Mouse (Mus musculus) midbrain, embryonic 10.5 days (tissue): ENCODE data around the gene Mboat2. TPM values are rescaled to one million over a fixed set of nuclear protein-coding genes. Genes with fewer than 3 reads are reported as not detected.
A peak's percentile ranks its signal among the peaks of the same experiment; 100 is the strongest.

Source experiments
- DNase-seq: peaks from one replicate; pipeline ENCODE4 v3.0.0-alpha.2; 2017; ENCODE audit warnings: low spot score
- H3K27ac ChIP-seq: fragments of 300-500 bp; sonication (generic); replicated peaks from 2 replicates; pipeline ENCODE4 v1.5.1; 2016; ENCODE audit warnings: mild to moderate bottlenecking
- H3K27me3 ChIP-seq: fragments of 300-500 bp; sonication (generic); 2 replicates; pipeline ENCODE4 v1.6.1; 2016; ENCODE audit warnings: low read depth, mild to moderate bottlenecking; ENCODE audit not compliant: poor library complexity, severe bottlenecking
- H3K36me3 ChIP-seq: fragments of 300-500 bp; sonication (generic); 2 replicates; pipeline ENCODE4 v1.6.1; 2016; ENCODE audit warnings: mild to moderate bottlenecking, moderate library complexity
- H3K4me1 ChIP-seq: fragments of 300-500 bp; sonication (generic); 2 replicates; pipeline ENCODE4 v1.6.1; 2016
- H3K4me3 ChIP-seq: fragments of 300-500 bp; sonication (generic); 2 replicates; pipeline ENCODE4 v1.5.1; 2016; ENCODE audit warnings: mild to moderate bottlenecking, moderate library complexity
- H3K9me3 ChIP-seq: fragments of 300-500 bp; sonication (generic); replicated peaks from 2 replicates; pipeline ENCODE4 v1.6.1; 2016; ENCODE audit warnings: mild to moderate bottlenecking
- WGBS: fragments of 180-500 bp; shearing (Covaris S2); methylation state at CpG from one replicate; pipeline ENCODE4 v1.1.7; 2016; 5-methylcytosine and 5-hydroxymethylcytosine counted together
- polyA plus RNA-seq: library from polyadenylated mRNA; unstranded; fragments of >200 nt; fragmentation: Nextera tagmentation; extraction: Ambion mirVana; gene quantifications from 2 replicates; pipeline ENCODE4 v1.2.1, GENCODE M21; 2016

Mboat2 gene
- polyA plus RNA-seq, 1 experiment from 2014 or later = 49.8 TPM

- H3K27me3 ChIP-seq = no peaks in the 10 kb centered on the region
- H3K4me1 ChIP-seq = no peaks in the 10 kb centered on the region
- 0 out of 2 replicates have a peak, but pooled peaks cover 5% of the 10 kb centered on the region for H3K36me3 ChIP-seq
- H3K9me3 ChIP-seq = no peaks in the 10 kb centered on the region; the same call in 1 of the 2 replicates
- H3K4me3 ChIP-seq = no peak overlapping the region
- WGBS = 88% methylated on average over 2 of the region's 2 CpGs
- H3K27ac ChIP-seq = no peak overlapping the region
- DNase-seq = no peak
Observed at GRCm38 (mm10) chr12:24966046-24966445, 135.4 kb downstream of the Mboat2 start.

GRCm38 (mm10) chr12:24971490-24972200 is 141.0 kb downstream of the Mboat2 start:
- Histone ChIP-seq H3K9me3 (no peaks in the 10 kb centered on the region), H3K27ac (no peak overlapping the region), H3K4me3 (no peak overlapping the region), H3K27me3 (no peaks in the 10 kb centered on the region), H3K36me3 (no peaks in the 10 kb centered on the region), H3K4me1 (peaks cover 8% of the 10 kb centered on the region)
- 89% methylated on average over 5 of the region's 5 CpGs for WGBS
- DNase-seq = no peak

- H3K4me1 ChIP-seq = peaks cover 8% of the 10 kb centered on the region
- 79% methylated on average over 8 of the region's 8 CpGs for WGBS
- H3K36me3 ChIP-seq = no peaks in the 10 kb centered on the region
- H3K27me3 ChIP-seq = no peaks in the 10 kb centered on the region
- no peak overlapping the region for H3K27ac ChIP-seq
- DNase-seq = no peak
- no peak overlapping the region for H3K4me3 ChIP-seq
- H3K9me3 ChIP-seq = no peaks in the 10 kb centered on the region
Observed at GRCm38 (mm10) chr12:24972371-24973350, 142.0 kb downstream of the Mboat2 start.

GRCm38 (mm10) chr12:24973586-24973985 is 142.9 kb downstream of the Mboat2 start:
- Histone ChIP-seq H3K4me1 (peaks cover 8% of the 10 kb centered on the region), H3K27ac (no peak overlapping the region), H3K9me3 (no peaks in the 10 kb centered on the region), H3K36me3 (no peaks in the 10 kb centered on the region), H3K27me3 (no peaks in the 10 kb centered on the region), H3K4me3 (no peak overlapping the region)
- no peak for DNase-seq
- 74% methylated on average over 5 of the region's 5 CpGs for WGBS

DNA sequence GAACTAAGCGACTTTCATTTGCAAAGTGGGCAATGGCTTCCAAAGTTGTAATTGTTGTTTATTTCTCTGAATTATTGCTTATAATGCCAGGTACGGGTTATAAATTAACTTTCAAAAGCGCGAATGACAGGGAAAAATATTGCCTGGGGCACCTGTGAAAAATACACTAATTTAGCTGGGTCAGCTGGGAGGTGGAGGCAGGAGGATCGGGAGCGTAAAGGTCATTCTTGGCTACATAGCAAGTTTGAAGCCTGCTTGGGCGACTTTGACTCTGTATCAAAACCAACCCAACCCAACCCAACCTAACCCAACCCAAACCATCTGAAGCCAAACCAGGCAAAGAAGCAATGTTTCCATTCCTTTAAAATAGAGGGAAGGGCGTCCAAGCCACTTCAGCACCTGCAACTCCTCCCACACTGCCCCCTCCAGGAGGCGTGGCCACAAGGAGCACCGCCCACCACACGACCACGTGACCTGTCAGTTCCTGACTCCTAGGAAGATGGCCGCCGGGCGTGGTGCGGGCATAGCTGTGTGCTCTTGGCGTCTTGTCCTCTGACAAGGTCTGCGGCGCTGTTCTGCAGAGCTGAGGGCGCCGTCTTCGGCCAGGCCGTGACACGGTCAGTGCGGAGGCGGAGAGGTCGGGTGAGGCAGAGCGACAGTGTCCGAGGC is 143.9 kb downstream of the Mboat2 start, which contains the start of gene Kidins220:
Gene Kidins220, plus strand, starts transcription at position 480 of the 669 bp plus-strand sequence.
- DNase-seq = peak; percentile 93
- no peaks in the 10 kb centered on the region for H3K36me3 ChIP-seq
- peak within 1 kb of the TSS; percentile 88 for H3K27ac ChIP-seq
- peaks cover 8% of the 10 kb centered on the region for H3K4me1 ChIP-seq
- no peaks in the 10 kb centered on the region for H3K27me3 ChIP-seq
- H3K9me3 ChIP-seq = no peaks in the 10 kb centered on the region
- 15% methylated on average over 29 of the region's 29 CpGs for WGBS
- H3K4me3 ChIP-seq = peak within 1 kb of the TSS; percentile 87

DNA sequence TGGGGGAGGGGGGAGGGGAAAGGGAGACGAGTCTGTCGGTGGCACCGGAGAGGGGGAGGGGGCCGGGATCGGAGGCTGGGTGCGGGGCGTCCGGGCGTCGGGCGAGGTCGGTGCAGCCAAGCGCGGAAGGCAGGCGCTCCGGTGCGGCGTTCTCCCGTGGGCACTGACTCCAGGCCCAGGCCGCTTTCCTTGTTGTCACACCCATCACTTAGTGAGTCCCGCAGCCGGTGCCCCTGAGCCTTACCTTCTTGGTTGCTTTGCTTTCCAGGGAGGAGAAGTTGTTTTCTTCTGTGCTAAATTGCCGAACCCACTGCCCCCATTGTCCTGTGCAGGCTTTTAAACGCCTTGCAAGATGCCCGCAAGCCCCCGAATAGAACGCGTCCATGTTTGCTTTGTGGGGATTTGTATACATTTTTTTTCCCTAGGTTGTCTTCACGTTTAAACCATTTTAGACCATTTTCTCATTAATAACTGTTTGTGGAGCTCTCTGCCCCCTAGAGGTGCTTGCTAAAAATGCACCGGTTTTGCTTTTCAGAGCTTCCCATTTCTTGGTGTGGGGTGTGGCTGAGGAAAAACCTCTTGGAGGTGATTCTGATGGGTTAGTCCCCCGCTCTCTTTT is 144.5 kb downstream of the Mboat2 start:
- Histone ChIP-seq H3K27me3 (no peaks in the 10 kb centered on the region), H3K36me3 (no peaks in the 10 kb centered on the region), H3K4me1 (peaks cover 8% of the 10 kb centered on the region), H3K4me3 (peak overlapping the region; percentile 87), H3K9me3 (no peaks in the 10 kb centered on the region), H3K27ac (peak overlapping the region; percentile 88)
- under 1% methylated on average over 31 of the region's 31 CpGs for WGBS
- DNase-seq = peak; percentile 70

DNA sequence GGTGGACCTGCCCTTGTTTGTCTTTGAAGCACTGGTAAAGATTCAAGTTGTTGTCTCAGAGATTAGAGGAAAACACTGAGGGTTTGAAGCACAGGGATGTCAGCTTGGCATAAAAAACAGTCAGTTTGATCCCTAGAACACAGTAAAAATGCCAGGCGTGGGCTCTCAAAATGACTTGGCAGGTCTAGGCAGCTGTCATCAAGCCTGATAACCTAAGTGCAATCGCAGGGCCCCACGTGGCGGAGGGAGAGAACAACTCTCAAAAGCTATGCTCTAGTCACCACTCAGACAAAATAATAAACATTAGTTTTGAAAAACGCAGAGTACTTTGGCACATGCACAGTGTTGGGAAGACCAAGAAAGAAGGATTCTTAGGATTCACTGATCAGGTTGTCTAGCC is 154.5 kb downstream of the Mboat2 start:
- H3K27me3 ChIP-seq = no peaks in the 10 kb centered on the region
- H3K9me3 ChIP-seq = no peaks in the 10 kb centered on the region
- no peak for DNase-seq
- H3K36me3 ChIP-seq = peaks cover 48% of the 10 kb centered on the region
- H3K4me1 ChIP-seq = 0 out of 2 replicates have a peak, but pooled peaks cover 3% of the 10 kb centered on the region
- H3K4me3 ChIP-seq = no peak overlapping the region
- WGBS = 91% methylated on average over 5 of the region's 5 CpGs
- H3K27ac ChIP-seq = no peak overlapping the region

- WGBS = 86% methylated on average over 4 of the region's 4 CpGs
- no peaks in the 10 kb centered on the region for H3K27me3 ChIP-seq
- H3K4me1 ChIP-seq = no peaks in the 10 kb centered on the region
- H3K36me3 ChIP-seq = peaks cover 91% of the 10 kb centered on the region
- no peak overlapping the region for H3K4me3 ChIP-seq
- DNase-seq = no peak
- H3K27ac ChIP-seq = no peak overlapping the region
- H3K9me3 ChIP-seq = no peaks in the 10 kb centered on the region
Observed at GRCm38 (mm10) chr12:24995350-24995749, 164.7 kb downstream of the Mboat2 start.

DNA sequence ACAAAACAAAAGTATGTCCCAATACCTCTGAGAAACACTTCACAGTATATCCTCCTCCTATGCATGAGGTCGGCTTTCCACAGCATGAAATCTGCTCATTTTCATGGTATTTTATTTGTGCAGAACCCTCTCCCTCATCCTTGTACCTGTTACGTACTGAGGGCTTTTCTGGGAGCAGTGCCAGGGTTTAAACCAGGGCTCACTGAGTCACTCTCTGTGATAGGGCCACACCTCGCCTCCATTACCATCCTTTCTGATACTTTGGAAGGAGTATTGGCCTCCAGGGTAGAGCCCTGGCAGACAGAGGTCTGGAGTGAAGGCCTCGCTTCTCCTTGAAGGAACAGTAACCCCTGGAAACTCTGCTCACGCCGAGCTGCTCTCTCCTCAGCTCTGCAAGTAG is 174.7 kb downstream of the Mboat2 start:
- WGBS = 91% methylated on average over 6 of the region's 6 CpGs
- H3K9me3 ChIP-seq = no peaks in the 10 kb centered on the region
- H3K36me3 ChIP-seq = peaks cover 94% of the 10 kb centered on the region
- no peaks in the 10 kb centered on the region for H3K4me1 ChIP-seq
- DNase-seq = no peak
- no peak overlapping the region for H3K4me3 ChIP-seq
- no peak overlapping the region for H3K27ac ChIP-seq
- no peaks in the 10 kb centered on the region for H3K27me3 ChIP-seq

- Histone ChIP-seq H3K9me3 (no peaks in the 10 kb centered on the region), H3K4me3 (no peak overlapping the region), H3K27me3 (no peaks in the 10 kb centered on the region), H3K27ac (no peak overlapping the region), H3K4me1 (peaks cover 3% of the 10 kb centered on the region; the same call in 1 of the 2 replicates), H3K36me3 (peaks cover 89% of the 10 kb centered on the region)
- DNase-seq = no peak
- WGBS = 92% methylated on average over 9 of the region's 9 CpGs
Observed at GRCm38 (mm10) chr12:25009957-25010356, 179.3 kb downstream of the Mboat2 start.

- H3K9me3 ChIP-seq = no peaks in the 10 kb centered on the region
- H3K27ac ChIP-seq = no peak overlapping the region
- H3K4me1 ChIP-seq = peaks cover 3% of the 10 kb centered on the region; the same call in 1 of the 2 replicates
- no peak overlapping the region for H3K4me3 ChIP-seq
- 96% methylated on average over 1 of the region's 1 CpGs for WGBS
- DNase-seq = no peak
- peaks cover 89% of the 10 kb centered on the region for H3K36me3 ChIP-seq
- no peaks in the 10 kb centered on the region for H3K27me3 ChIP-seq
Observed at GRCm38 (mm10) chr12:25010416-25010815, 179.7 kb downstream of the Mboat2 start.
